Mouse (Mus musculus): ENCODE results near the gene Vav3. TPM values are rescaled to one million over a fixed set of nuclear protein-coding genes. Genes with fewer than 3 reads are reported as not detected.
"Not testable (repeated sequence)": the region's sequence is repeated elsewhere in the genome, so short reads cannot be mapped to it uniquely, and the experiment has no call there.

Vav3 gene
- total RNA-seq, 2 experiments from 2014 or later, result 1.5 to 1.9 TPM

- DNase-seq (ENCODE audit: low spot score), result no peak
Measured at GRCm38 (mm10) chr3:109439253-109439652, 98.8 kb downstream of the Vav3 start.

GRCm38 (mm10) chr3:109440001-109440400 lies 99.5 kb downstream of the Vav3 start:
- no peak for DNase-seq (ENCODE audit: low spot score)

- no peak for DNase-seq (ENCODE audit: low spot score)
Measured at GRCm38 (mm10) chr3:109444077-109444476, 103.6 kb downstream of the Vav3 start.

GRCm38 (mm10) chr3:109446903-109447302 lies 106.5 kb downstream of the Vav3 start:
- DNase-seq (ENCODE audit: low spot score), result no peak

GRCm38 (mm10) chr3:109448249-109448648 lies 107.8 kb downstream of the Vav3 start:
- not testable (repeated sequence) for DNase-seq (ENCODE audit: low spot score)

GRCm38 (mm10) chr3:109451966-109452365 lies 111.5 kb downstream of the Vav3 start:
- DNase-seq (ENCODE audit: low spot score), result no peak

GRCm38 (mm10) chr3:109454633-109455032 lies 114.2 kb downstream of the Vav3 start:
- DNase-seq (ENCODE audit: low spot score), result no peak

GRCm38 (mm10) chr3:109456340-109456739 lies 115.9 kb downstream of the Vav3 start:
- no peak for DNase-seq (ENCODE audit: low spot score)

- DNase-seq (ENCODE audit: low spot score), result no peak
Measured at GRCm38 (mm10) chr3:109463684-109464083, 123.2 kb downstream of the Vav3 start.

GRCm38 (mm10) chr3:109464600-109464999 lies 124.1 kb downstream of the Vav3 start:
- DNase-seq (ENCODE audit: low spot score), result no peak

- no peak for DNase-seq (ENCODE audit: low spot score)
Measured at GRCm38 (mm10) chr3:109466541-109466940, 126.1 kb downstream of the Vav3 start.

- no peak for DNase-seq (ENCODE audit: low spot score)
Measured at GRCm38 (mm10) chr3:109467288-109467687, 126.8 kb downstream of the Vav3 start.

GRCm38 (mm10) chr3:109469465-109469864 lies 129.0 kb downstream of the Vav3 start:
- DNase-seq (ENCODE audit: low spot score), result peak; percentile 44

GRCm38 (mm10) chr3:109470651-109471255 lies 130.3 kb downstream of the Vav3 start:
- DNase-seq (ENCODE audit: low spot score), result no peak

GRCm38 (mm10) chr3:109476521-109476920 lies 136.1 kb downstream of the Vav3 start:
- DNase-seq (ENCODE audit: low spot score), result peak; percentile 21

GRCm38 (mm10) chr3:109478297-109478696 lies 137.8 kb downstream of the Vav3 start:
- no peak for DNase-seq (ENCODE audit: low spot score)

GRCm38 (mm10) chr3:109480625-109481024 lies 140.2 kb downstream of the Vav3 start:
- DNase-seq (ENCODE audit: low spot score), result no peak

- DNase-seq (ENCODE audit: low spot score), result no peak
Measured at GRCm38 (mm10) chr3:109486786-109487185, 146.3 kb downstream of the Vav3 start.

- DNase-seq (ENCODE audit: low spot score), result no peak
Measured at GRCm38 (mm10) chr3:109487823-109488222, 147.4 kb downstream of the Vav3 start.

GRCm38 (mm10) chr3:109488750-109489171 lies 148.3 kb downstream of the Vav3 start:
- DNase-seq (ENCODE audit: low spot score), result no peak

- DNase-seq (ENCODE audit: low spot score), result no peak
Measured at GRCm38 (mm10) chr3:109490561-109491296, 150.3 kb downstream of the Vav3 start.

GRCm38 (mm10) chr3:109491568-109491967 lies 151.1 kb downstream of the Vav3 start:
- peak; percentile 79 for DNase-seq (ENCODE audit: low spot score)

GRCm38 (mm10) chr3:109496461-109496860 lies 156.0 kb downstream of the Vav3 start:
- no peak for DNase-seq (ENCODE audit: low spot score)
